Mouse (Mus musculus): ENCODE measurements around the gene Tex50.

- TF ChIP-seq CTCF (IDR thresholded peaks at IDR 0.05; ENCODE audit: borderline replicate concordance, extremely low read depth, insufficient read depth, insufficient read length) = no peak
- TF ChIP-seq POLR2A (IDR thresholded peaks at IDR 0.05; ENCODE audit: borderline replicate concordance, extremely low read depth, insufficient read depth, insufficient read length, poor library complexity, severe bottlenecking) = peak; percentile 83; the same call in 1 of the 2 replicates
Measured at GRCm38 (mm10) chr1:161130726-161131664, 28.1 kb downstream of the Tex50 start, which contains the start of gene Klhl20.
